In genomic region chr7:73206922-73207811, GRCm38 (mm10) we compare ENCODE assay signal across 19 mouse cellular contexts.
DNase-seq lines count a peak whose midpoint lies in the region; ATAC-seq and TF ChIP-seq lines count a peak whose summit lies in the region.
"Had no signal": no experiment of that assay in that cellular context is flagged by ENCODE, and none has a peak within 500 bp of the region (broad histone marks: within the 10 kb centered on the region; RNA-seq: fewer than 3 reads in every experiment).

No protein-coding gene starts in this region.

- TF ChIP-seq CTCF in stomach, postnatal 0 days (IDR thresholded peaks at IDR 0.05; ENCODE audit: low read depth): no peak

- 59% methylated on average over 7 of the region's 7 CpGs for WGBS in stomach, embryonic 15.5 days
- WGBS in stomach, postnatal 0 days: 60% methylated on average over 7 of the region's 7 CpGs
- WGBS in hindbrain, embryonic 12.5 days: 39% methylated on average over 7 of the region's 7 CpGs
- 29% methylated on average over 7 of the region's 7 CpGs for WGBS in midbrain, embryonic 13.5 days

- no peak for ATAC-seq in stomach, embryonic 15.5 days (ENCODE audit: insufficient read depth, low FRiP score, low read depth)
- ATAC-seq in stomach, postnatal 0 days (ENCODE audit: low FRiP score, low TSS enrichment): no peak
- no peak for ATAC-seq in hindbrain, embryonic 12.5 days (ENCODE audit: low FRiP score)
- ATAC-seq in midbrain, embryonic 13.5 days: no peak
- ATAC-seq: intestine, embryonic 16.5 days; Patski had no signal

- H3K4me3 ChIP-seq in stomach, embryonic 15.5 days (replicated peaks): no peak overlapping the region
- no peak overlapping the region for H3K4me3 ChIP-seq in stomach, postnatal 0 days (ENCODE audit: low read depth, low read length)
- no peak overlapping the region for H3K4me3 ChIP-seq in hindbrain, embryonic 12.5 days
- no peak overlapping the region for H3K4me3 ChIP-seq in midbrain, embryonic 13.5 days (replicated peaks)
- H3K4me3 ChIP-seq: embryonic facial prominence, embryonic 12.5 days; gastrocnemius, adult 2 months; lung, embryonic 15.5 days had no signal

- DNase-seq in stomach, postnatal 0 days (ENCODE audit: low spot score): no peak
- no peak for DNase-seq in yolk sac, embryonic 10.5 days (ENCODE audit: low spot score)
- no peak for DNase-seq in lung, postnatal 36 days
- DNase-seq in embryo, embryonic 10.5 days (ENCODE audit: low spot score): no peak
- DNase-seq: B cell, adult 2 months; cerebellum, postnatal 36 days; gastrocnemius, adult 2 months; heart, adult 11 months; heart, postnatal 14 days; kidney, postnatal 25 days; retina, postnatal 1 day; thymus, postnatal 14 days had no signal

- peaks cover 15% of the 10 kb centered on the region for H3K4me1 ChIP-seq in stomach, embryonic 15.5 days
- peaks cover 6% of the 10 kb centered on the region; the same call in 1 of the 2 replicates for H3K4me1 ChIP-seq in stomach, postnatal 0 days (replicated peaks; ENCODE audit: control insufficient read depth, insufficient read depth)
- peaks cover 38% of the 10 kb centered on the region for H3K4me1 ChIP-seq in hindbrain, embryonic 12.5 days
- peaks cover 46% of the 10 kb centered on the region for H3K4me1 ChIP-seq in midbrain, embryonic 13.5 days (replicated peaks)

- H3K27ac ChIP-seq in stomach, embryonic 15.5 days: peak overlapping the region; percentile 90; the same call in 1 of the 2 replicates
- H3K27ac ChIP-seq in stomach, postnatal 0 days (replicated peaks): no peak overlapping the region
- H3K27ac ChIP-seq in hindbrain, embryonic 12.5 days: peak overlapping the region; percentile 83
- peak overlapping the region; percentile 89 for H3K27ac ChIP-seq in midbrain, embryonic 13.5 days
- H3K27ac ChIP-seq: embryonic facial prominence, embryonic 12.5 days; gastrocnemius, adult 2 months had no signal

- no peak overlapping the region for H3K4me2 ChIP-seq in stomach, embryonic 15.5 days
- no peak overlapping the region for H3K4me2 ChIP-seq in stomach, postnatal 0 days (replicated peaks; ENCODE audit: low read depth)
- H3K4me2 ChIP-seq in hindbrain, embryonic 12.5 days (replicated peaks): no peak overlapping the region
- H3K4me2 ChIP-seq in midbrain, embryonic 13.5 days (replicated peaks): no peak overlapping the region
- H3K4me2 ChIP-seq: embryonic facial prominence, embryonic 12.5 days; lung, embryonic 15.5 days had no signal

- H3K36me3 ChIP-seq in stomach, embryonic 15.5 days: no peaks in the 10 kb centered on the region
- H3K36me3 ChIP-seq in stomach, postnatal 0 days (ENCODE audit: control insufficient read depth, insufficient read depth, low read length): no peaks in the 10 kb centered on the region
- H3K36me3 ChIP-seq in hindbrain, embryonic 12.5 days: no peaks in the 10 kb centered on the region
- no peaks in the 10 kb centered on the region for H3K36me3 ChIP-seq in midbrain, embryonic 13.5 days
- H3K36me3 ChIP-seq: embryonic facial prominence, embryonic 12.5 days; lung, embryonic 15.5 days had no signal

- no peak overlapping the region for H3K9ac ChIP-seq in stomach, embryonic 15.5 days
- no peak overlapping the region for H3K9ac ChIP-seq in stomach, postnatal 0 days (ENCODE audit: low read length)
- H3K9ac ChIP-seq in hindbrain, embryonic 12.5 days: no peak overlapping the region
- no peak overlapping the region for H3K9ac ChIP-seq in midbrain, embryonic 13.5 days (replicated peaks)
- H3K9ac ChIP-seq: embryonic facial prominence, embryonic 12.5 days; lung, embryonic 15.5 days had no signal

- no peaks in the 10 kb centered on the region for H3K27me3 ChIP-seq in stomach, embryonic 15.5 days (replicated peaks)
- no peaks in the 10 kb centered on the region for H3K27me3 ChIP-seq in stomach, postnatal 0 days (ENCODE audit: control insufficient read depth, insufficient read depth, low read length)
- H3K27me3 ChIP-seq in hindbrain, embryonic 12.5 days: no peaks in the 10 kb centered on the region
- H3K27me3 ChIP-seq in midbrain, embryonic 13.5 days: no peaks in the 10 kb centered on the region
- H3K27me3 ChIP-seq: embryonic facial prominence, embryonic 12.5 days; lung, embryonic 15.5 days; Patski had no signal

- no peak for TF ChIP-seq EP300 in stomach, postnatal 0 days (optimal IDR thresholded peaks at IDR 0.05)

- H3K9me3 ChIP-seq in stomach, embryonic 15.5 days: no peaks in the 10 kb centered on the region
- no peaks in the 10 kb centered on the region for H3K9me3 ChIP-seq in stomach, postnatal 0 days (ENCODE audit: control insufficient read depth, low read length)
- H3K9me3 ChIP-seq in hindbrain, embryonic 12.5 days (replicated peaks): peaks cover 8% of the 10 kb centered on the region
- no peaks in the 10 kb centered on the region; the same call in 1 of the 2 replicates for H3K9me3 ChIP-seq in midbrain, embryonic 13.5 days
- H3K9me3 ChIP-seq: lung, embryonic 15.5 days had no signal
